Mouse (Mus musculus): Measurements from ENCODE around the gene 4930404N11Rik. TPM values are rescaled to one million over a fixed set of nuclear protein-coding genes. Genes with fewer than 3 reads are reported as not detected.

The 4930404N11Rik gene
- polyA plus RNA-seq, 1 experiment from 2014 or later: 1.5 TPM

DNA sequence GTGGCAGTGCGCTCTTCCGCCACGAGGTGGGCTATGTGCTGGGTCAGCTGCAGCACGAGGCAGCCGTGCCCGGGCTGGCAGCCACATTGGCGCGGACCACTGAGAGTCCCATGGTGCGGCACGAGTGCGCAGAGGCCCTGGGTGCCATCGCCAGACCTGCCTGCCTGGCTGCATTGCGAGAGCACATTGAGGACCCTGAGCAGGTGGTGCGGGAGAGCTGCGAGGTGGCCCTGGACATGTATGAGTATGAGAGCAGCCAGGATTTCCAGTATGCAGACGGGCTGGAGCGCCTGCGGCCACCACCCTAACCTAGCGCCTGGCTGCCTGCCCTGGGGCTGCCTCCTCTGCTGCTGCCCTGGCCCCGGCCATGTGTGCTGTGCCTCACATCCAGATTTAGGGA lies 22.1 kb upstream of the 4930404N11Rik start:
- Histone ChIP-seq H3K36me3 (ENCODE audit: control insufficient read depth, insufficient read depth) (peaks cover 34% of the 10 kb centered on the region), H3K9me3 (ENCODE audit: control insufficient read depth) (no peaks in the 10 kb centered on the region), H3K27ac (ENCODE audit: low read depth, low read length) (0 out of 2 replicates have a peak overlapping the region, but pooled peaks have one; percentile 4), H3K27me3 (replicated peaks; ENCODE audit: control insufficient read depth, insufficient read depth, low read length) (no peaks in the 10 kb centered on the region), H3K9ac (ENCODE audit: low read depth, low read length) (no peak overlapping the region), H3K4me3 (ENCODE audit: low read depth, low read length) (no peak overlapping the region), H3K4me2 (replicated peaks; ENCODE audit: low read depth) (no peak overlapping the region), H3K4me1 (replicated peaks; ENCODE audit: control insufficient read depth, insufficient read depth, low read length) (peaks cover 3% of the 10 kb centered on the region; the same call in 1 of the 2 replicates)
- 93% methylated on average over 20 of the region's 20 CpGs for WGBS
- TF ChIP-seq CTCF (IDR thresholded peaks at IDR 0.05; ENCODE audit: low read depth): no peak
- no peak for ATAC-seq

DNA sequence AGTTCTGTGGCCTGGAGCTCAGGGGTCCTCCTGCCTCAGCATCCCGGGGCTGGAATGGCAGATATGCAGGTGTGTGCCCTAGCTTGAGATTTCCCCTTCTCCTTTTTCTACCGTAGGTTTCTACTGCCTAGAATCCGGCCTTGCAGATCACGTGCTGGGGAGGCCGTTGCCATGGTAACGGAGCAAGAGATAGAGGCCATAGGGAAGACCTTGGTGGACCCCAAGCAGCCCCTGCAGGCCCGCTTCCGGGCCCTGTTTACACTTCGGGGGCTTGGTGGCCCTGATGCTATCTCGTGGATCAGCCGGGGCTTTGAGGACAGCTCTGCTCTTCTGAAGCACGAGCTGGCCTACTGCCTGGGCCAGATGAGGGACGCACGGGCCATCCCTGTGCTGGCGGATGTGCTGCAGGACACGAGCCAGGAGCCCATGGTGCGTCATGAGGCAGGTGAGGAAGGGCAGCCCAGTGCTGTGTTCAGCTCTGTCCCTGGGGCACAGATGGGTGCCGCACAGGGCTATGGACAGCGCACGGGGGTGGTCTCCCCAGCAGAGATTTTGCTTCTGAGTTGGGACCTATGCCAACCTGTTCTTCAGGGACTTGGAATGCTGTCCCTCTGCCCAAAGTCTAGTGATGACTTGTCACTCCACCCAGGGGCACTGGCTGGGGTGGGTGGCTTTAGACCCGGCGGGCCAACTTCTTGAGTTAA lies 20.1 kb upstream of the 4930404N11Rik start:
- no peak for ATAC-seq

GRCm38 (mm10) chr10:81384605-81384982 lies 19.0 kb upstream of the 4930404N11Rik start:
- peak; percentile 1; the same call in 1 of the 2 replicates for TF ChIP-seq CTCF (IDR thresholded peaks at IDR 0.05; ENCODE audit: low read depth)
- H3K4me1 ChIP-seq (replicated peaks; ENCODE audit: control insufficient read depth, insufficient read depth, low read length): 0 out of 2 replicates have a peak, but pooled peaks cover 3% of the 10 kb centered on the region
- H3K36me3 ChIP-seq (ENCODE audit: control insufficient read depth, insufficient read depth): peaks cover 30% of the 10 kb centered on the region
- peak overlapping the region; percentile 82 for H3K27ac ChIP-seq (ENCODE audit: low read depth, low read length)
- no peaks in the 10 kb centered on the region for H3K9me3 ChIP-seq (ENCODE audit: control insufficient read depth)
- WGBS: 0% methylated on average over 19 of the region's 19 CpGs
- peak; percentile 12; the same call in 1 of the 2 replicates for ATAC-seq
- H3K4me2 ChIP-seq (replicated peaks; ENCODE audit: low read depth): peak overlapping the region; percentile 76
- H3K27me3 ChIP-seq (replicated peaks; ENCODE audit: control insufficient read depth, insufficient read depth, low read length): no peaks in the 10 kb centered on the region
- peak overlapping the region; percentile 76 for H3K9ac ChIP-seq (ENCODE audit: low read depth, low read length)
- H3K4me3 ChIP-seq (ENCODE audit: low read depth, low read length): peak overlapping the region; percentile 81

More for the DNA sequence above, 20.1 kb upstream of the 4930404N11Rik start:
- Histone ChIP-seq H3K27ac (ENCODE audit: low read depth, low read length) (no peak overlapping the region), H3K36me3 (ENCODE audit: control insufficient read depth, insufficient read depth) (peaks cover 30% of the 10 kb centered on the region), H3K9ac (ENCODE audit: low read depth, low read length) (peak overlapping the region; percentile 76; the same call in 1 of the 2 replicates), H3K4me3 (ENCODE audit: low read depth, low read length) (peak overlapping the region; percentile 81; the same call in 1 of the 2 replicates), H3K9me3 (ENCODE audit: control insufficient read depth) (no peaks in the 10 kb centered on the region), H3K4me2 (replicated peaks; ENCODE audit: low read depth) (peak overlapping the region; percentile 76), H3K4me1 (replicated peaks; ENCODE audit: control insufficient read depth, insufficient read depth, low read length) (0 out of 2 replicates have a peak, but pooled peaks cover 3% of the 10 kb centered on the region), H3K27me3 (replicated peaks; ENCODE audit: control insufficient read depth, insufficient read depth, low read length) (no peaks in the 10 kb centered on the region)
- no peak for TF ChIP-seq CTCF (IDR thresholded peaks at IDR 0.05; ENCODE audit: low read depth)
- 61% methylated on average over 22 of the region's 22 CpGs for WGBS

GRCm38 (mm10) chr10:81383802-81384604 lies 18.4 kb upstream of the 4930404N11Rik start, which contains the start of the genes Dohh and Gm48551:
Gene Dohh, plus strand, starts transcription at chr10:81384428.
Gene Gm48551, plus strand, starts transcription at chr10:81384466.
- Histone ChIP-seq H3K27ac (ENCODE audit: low read depth, low read length) (peak within 1 kb of the TSS; percentile 82), H3K9me3 (ENCODE audit: control insufficient read depth) (no peaks in the 10 kb centered on the region), H3K4me2 (replicated peaks; ENCODE audit: low read depth) (peak within 1 kb of the TSS; percentile 76), H3K4me3 (ENCODE audit: low read depth, low read length) (peak within 1 kb of the TSS; percentile 81), H3K4me1 (replicated peaks; ENCODE audit: control insufficient read depth, insufficient read depth, low read length) (0 out of 2 replicates have a peak, but pooled peaks cover 3% of the 10 kb centered on the region), H3K9ac (ENCODE audit: low read depth, low read length) (peak within 1 kb of the TSS; percentile 76), H3K27me3 (replicated peaks; ENCODE audit: control insufficient read depth, insufficient read depth, low read length) (no peaks in the 10 kb centered on the region), H3K36me3 (ENCODE audit: control insufficient read depth, insufficient read depth) (peaks cover 30% of the 10 kb centered on the region)
- 3% methylated on average over 51 of the region's 54 CpGs for WGBS
- TF ChIP-seq CTCF (IDR thresholded peaks at IDR 0.05; ENCODE audit: low read depth): peak; percentile 12; the same call in 1 of the 2 replicates
- ATAC-seq: peak; percentile 90

DNA sequence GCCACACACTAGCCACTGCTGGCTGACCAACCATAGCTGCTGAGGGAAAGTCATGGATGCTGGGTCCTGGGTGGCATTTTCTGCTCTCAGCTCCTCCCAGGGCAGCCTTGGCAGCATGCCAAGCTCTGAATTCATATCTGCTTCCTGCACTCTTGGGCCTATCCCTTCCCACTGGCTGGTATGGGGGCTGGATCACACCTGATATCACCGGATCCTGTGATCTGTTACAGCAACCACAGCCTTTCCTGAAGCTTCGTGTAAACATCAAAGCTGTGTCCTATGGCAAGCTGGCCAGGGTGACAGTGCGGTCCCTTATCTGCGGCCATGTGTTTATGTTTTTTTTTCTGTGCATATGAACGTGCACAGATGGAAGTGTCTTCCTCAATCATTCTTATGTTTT lies 16.4 kb upstream of the 4930404N11Rik start:
- Histone ChIP-seq H3K36me3 (ENCODE audit: control insufficient read depth, insufficient read depth) (peaks cover 14% of the 10 kb centered on the region; the same call in 1 of the 2 replicates), H3K9ac (ENCODE audit: low read depth, low read length) (no peak overlapping the region), H3K4me1 (replicated peaks; ENCODE audit: control insufficient read depth, insufficient read depth, low read length) (peaks cover 7% of the 10 kb centered on the region), H3K27ac (ENCODE audit: low read depth, low read length) (0 out of 2 replicates have a peak overlapping the region, but pooled peaks have one; percentile 21), H3K4me3 (ENCODE audit: low read depth, low read length) (no peak overlapping the region), H3K27me3 (replicated peaks; ENCODE audit: control insufficient read depth, insufficient read depth, low read length) (no peaks in the 10 kb centered on the region), H3K9me3 (ENCODE audit: control insufficient read depth) (no peaks in the 10 kb centered on the region), H3K4me2 (replicated peaks; ENCODE audit: low read depth) (no peak overlapping the region)
- no peak for TF ChIP-seq CTCF (IDR thresholded peaks at IDR 0.05; ENCODE audit: low read depth)
- no peak for ATAC-seq
- WGBS: 28% methylated on average over 5 of the region's 5 CpGs

Measured in intestine, postnatal 0 days (tissue).